Mouse (Mus musculus): ENCODE measurements around the gene D10Wsu102e.
A peak's percentile ranks its signal among the peaks of the same experiment; 100 is the strongest.
"Not testable (repeated sequence)": the region's sequence is repeated elsewhere in the genome, so short reads cannot be mapped to it uniquely, and the experiment has no call there.

D10Wsu102e gene

GRCm38 (mm10) chr10:83374045-83374656, 14.1 kb downstream of the D10Wsu102e start:
- Histone ChIP-seq H3K4me3 (replicated peaks; ENCODE audit: low read length) (0 out of 2 replicates have a peak overlapping the region, but pooled peaks have one; percentile 13), H3K4me1 (replicated peaks; ENCODE audit: low read depth, low read length) (0 out of 2 replicates have a peak, but pooled peaks cover 2% of the 10 kb centered on the region), H3K9me3 (ENCODE audit: low read length) (peaks cover 100% of the 10 kb centered on the region), H3K36me3 (ENCODE audit: insufficient read depth, low read length) (peaks cover 94% of the 10 kb centered on the region), H3K27me3 (ENCODE audit: insufficient read depth, low read length) (no peaks in the 10 kb centered on the region)
- TF ChIP-seq NANOG (IDR thresholded peaks at IDR 0.05; ENCODE audit: borderline replicate concordance, low read length) (no peak), POU5F1 (IDR thresholded peaks at IDR 0.05; ENCODE audit: borderline replicate concordance, low read length) (no peak), CTCF (conservative IDR thresholded peaks at IDR 0.05; ENCODE audit: low read length) (no peak)

GRCm38 (mm10) chr10:83375458-83375857, 15.4 kb downstream of the D10Wsu102e start:
- H3K4me1 ChIP-seq (replicated peaks; ENCODE audit: low read depth, low read length); H3K27me3 ChIP-seq (ENCODE audit: insufficient read depth, low read length); H3K4me3 ChIP-seq (replicated peaks; ENCODE audit: low read length): not testable (repeated sequence)
- Histone ChIP-seq H3K9me3 (ENCODE audit: low read length) (peaks cover 100% of the 10 kb centered on the region), H3K36me3 (ENCODE audit: insufficient read depth, low read length) (peaks cover 94% of the 10 kb centered on the region)

GRCm38 (mm10) chr10:83376911-83377682, 17.1 kb downstream of the D10Wsu102e start:
- no peak for TF ChIP-seq POU5F1 (IDR thresholded peaks at IDR 0.05; ENCODE audit: borderline replicate concordance, low read length)
- no peak for TF ChIP-seq NANOG (IDR thresholded peaks at IDR 0.05; ENCODE audit: borderline replicate concordance, low read length)
- TF ChIP-seq CTCF (conservative IDR thresholded peaks at IDR 0.05; ENCODE audit: low read length) = no peak
- 0 out of 2 replicates have a peak, but pooled peaks cover 2% of the 10 kb centered on the region for H3K4me1 ChIP-seq (replicated peaks; ENCODE audit: low read depth, low read length)
- peaks cover 100% of the 10 kb centered on the region for H3K9me3 ChIP-seq (ENCODE audit: low read length)
- peaks cover 94% of the 10 kb centered on the region for H3K36me3 ChIP-seq (ENCODE audit: insufficient read depth, low read length)
- no peak overlapping the region for H3K4me3 ChIP-seq (replicated peaks; ENCODE audit: low read length)
- H3K27me3 ChIP-seq (ENCODE audit: insufficient read depth, low read length) = no peaks in the 10 kb centered on the region

- Histone ChIP-seq H3K4me1 (replicated peaks; ENCODE audit: low read depth, low read length) (0 out of 2 replicates have a peak, but pooled peaks cover 2% of the 10 kb centered on the region), H3K9me3 (ENCODE audit: low read length) (peaks cover 100% of the 10 kb centered on the region), H3K27me3 (ENCODE audit: insufficient read depth, low read length) (no peaks in the 10 kb centered on the region), H3K4me3 (replicated peaks; ENCODE audit: low read length) (no peak overlapping the region), H3K36me3 (ENCODE audit: insufficient read depth, low read length) (peaks cover 94% of the 10 kb centered on the region)
- TF ChIP-seq NANOG (IDR thresholded peaks at IDR 0.05; ENCODE audit: borderline replicate concordance, low read length) = no peak
- TF ChIP-seq POU5F1 (IDR thresholded peaks at IDR 0.05; ENCODE audit: borderline replicate concordance, low read length) = no peak
- no peak for TF ChIP-seq CTCF (conservative IDR thresholded peaks at IDR 0.05; ENCODE audit: low read length)
These were observed 18.2 kb downstream of the D10Wsu102e start for GRCm38 (mm10) chr10:83378083-83378833.

GRCm38 (mm10) chr10:83380501-83380900, 20.5 kb downstream of the D10Wsu102e start:
- Histone ChIP-seq H3K4me1 (replicated peaks; ENCODE audit: low read depth, low read length) (no peaks in the 10 kb centered on the region), H3K27me3 (ENCODE audit: insufficient read depth, low read length) (no peaks in the 10 kb centered on the region), H3K36me3 (ENCODE audit: insufficient read depth, low read length) (peaks cover 94% of the 10 kb centered on the region), H3K4me3 (replicated peaks; ENCODE audit: low read length) (0 out of 2 replicates have a peak overlapping the region, but pooled peaks have one; percentile 3), H3K9me3 (ENCODE audit: low read length) (peaks cover 100% of the 10 kb centered on the region)
- TF ChIP-seq NANOG (IDR thresholded peaks at IDR 0.05; ENCODE audit: borderline replicate concordance, low read length) = no peak
- TF ChIP-seq POU5F1 (IDR thresholded peaks at IDR 0.05; ENCODE audit: borderline replicate concordance, low read length) = no peak
- TF ChIP-seq CTCF (conservative IDR thresholded peaks at IDR 0.05; ENCODE audit: low read length) = no peak

- TF ChIP-seq NANOG (IDR thresholded peaks at IDR 0.05; ENCODE audit: borderline replicate concordance, low read length) (no peak), CTCF (conservative IDR thresholded peaks at IDR 0.05; ENCODE audit: low read length) (no peak), POU5F1 (IDR thresholded peaks at IDR 0.05; ENCODE audit: borderline replicate concordance, low read length) (no peak)
- Histone ChIP-seq H3K4me1 (replicated peaks; ENCODE audit: low read depth, low read length) (no peaks in the 10 kb centered on the region), H3K36me3 (ENCODE audit: insufficient read depth, low read length) (peaks cover 83% of the 10 kb centered on the region), H3K9me3 (ENCODE audit: low read length) (peaks cover 95% of the 10 kb centered on the region), H3K27me3 (ENCODE audit: insufficient read depth, low read length) (no peaks in the 10 kb centered on the region), H3K4me3 (replicated peaks; ENCODE audit: low read length) (no peak overlapping the region)
These were observed 22.5 kb downstream of the D10Wsu102e start for GRCm38 (mm10) chr10:83382528-83382927.

GRCm38 (mm10) chr10:83382988-83383387, 23.0 kb downstream of the D10Wsu102e start:
- TF ChIP-seq POU5F1 (IDR thresholded peaks at IDR 0.05; ENCODE audit: borderline replicate concordance, low read length) = no peak
- no peak for TF ChIP-seq NANOG (IDR thresholded peaks at IDR 0.05; ENCODE audit: borderline replicate concordance, low read length)
- no peak for TF ChIP-seq CTCF (conservative IDR thresholded peaks at IDR 0.05; ENCODE audit: low read length)
- Histone ChIP-seq H3K4me3 (replicated peaks; ENCODE audit: low read length) (no peak overlapping the region), H3K27me3 (ENCODE audit: insufficient read depth, low read length) (no peaks in the 10 kb centered on the region), H3K9me3 (ENCODE audit: low read length) (peaks cover 95% of the 10 kb centered on the region), H3K36me3 (ENCODE audit: insufficient read depth, low read length) (peaks cover 79% of the 10 kb centered on the region), H3K4me1 (replicated peaks; ENCODE audit: low read depth, low read length) (no peaks in the 10 kb centered on the region)

GRCm38 (mm10) chr10:83383863-83384262, 23.8 kb downstream of the D10Wsu102e start:
- TF ChIP-seq POU5F1 (IDR thresholded peaks at IDR 0.05; ENCODE audit: borderline replicate concordance, low read length) (no peak), NANOG (IDR thresholded peaks at IDR 0.05; ENCODE audit: borderline replicate concordance, low read length) (no peak), CTCF (conservative IDR thresholded peaks at IDR 0.05; ENCODE audit: low read length) (no peak)
- H3K36me3 ChIP-seq (ENCODE audit: insufficient read depth, low read length) = peaks cover 70% of the 10 kb centered on the region
- no peaks in the 10 kb centered on the region for H3K4me1 ChIP-seq (replicated peaks; ENCODE audit: low read depth, low read length)
- 0 out of 2 replicates have a peak overlapping the region, but pooled peaks have one; percentile 0 for H3K4me3 ChIP-seq (replicated peaks; ENCODE audit: low read length)
- peaks cover 91% of the 10 kb centered on the region for H3K9me3 ChIP-seq (ENCODE audit: low read length)
- no peaks in the 10 kb centered on the region for H3K27me3 ChIP-seq (ENCODE audit: insufficient read depth, low read length)
